Mouse (Mus musculus): ENCODE data around the gene Sec16a. TPM values are rescaled to one million over a fixed set of nuclear protein-coding genes. Genes with fewer than 3 reads are reported as not detected.
A peak's percentile ranks its signal among the peaks of the same experiment; 100 is the strongest.

Sec16a gene
- polyA plus RNA-seq, 1 experiment from 2014 or later, result 23.2 TPM

- 53% methylated on average over 3 of the region's 3 CpGs for WGBS
- Histone ChIP-seq H3K36me3 (ENCODE audit: control insufficient read depth, insufficient read depth, low read length) (peaks cover 19% of the 10 kb centered on the region), H3K4me2 (ENCODE audit: low read depth, low read length) (peak overlapping the region; percentile 73), H3K4me1 (replicated peaks; ENCODE audit: control insufficient read depth, insufficient read depth, low read length) (peaks cover 26% of the 10 kb centered on the region), H3K4me3 (ENCODE audit: low read length) (peak overlapping the region; percentile 98), H3K27ac (ENCODE audit: low read length) (no peak overlapping the region), H3K9ac (ENCODE audit: low read length) (peak overlapping the region; percentile 98; the same call in 1 of the 2 replicates), H3K9me3 (ENCODE audit: control insufficient read depth, low read length) (no peaks in the 10 kb centered on the region), H3K27me3 (ENCODE audit: control insufficient read depth, insufficient read depth, low read depth, low read length) (no peaks in the 10 kb centered on the region)
- ATAC-seq (ENCODE audit: low read depth), result no peak
These were observed 35.7 kb downstream of the Sec16a start for GRCm38 (mm10) chr2:26409362-26409761.

- H3K4me3 ChIP-seq (ENCODE audit: low read length), result peak within 1 kb of the TSS; percentile 98
These were observed 36.3 kb downstream of the Sec16a start, which contains the start of gene Inpp5e for GRCm38 (mm10) chr2:26408515-26409356. TSS of gene Inpp5e (minus strand) at chr2:26409203.

GRCm38 (mm10) chr2:26403306-26403705, 41.7 kb downstream of the Sec16a start:
- WGBS, result 70% methylated on average over 8 of the region's 8 CpGs
- Histone ChIP-seq H3K27ac (ENCODE audit: low read length) (no peak overlapping the region), H3K4me3 (ENCODE audit: low read length) (no peak overlapping the region), H3K36me3 (ENCODE audit: control insufficient read depth, insufficient read depth, low read length) (peaks cover 22% of the 10 kb centered on the region), H3K4me2 (ENCODE audit: low read depth, low read length) (no peak overlapping the region), H3K9ac (ENCODE audit: low read length) (no peak overlapping the region), H3K4me1 (replicated peaks; ENCODE audit: control insufficient read depth, insufficient read depth, low read length) (peaks cover 17% of the 10 kb centered on the region), H3K27me3 (ENCODE audit: control insufficient read depth, insufficient read depth, low read depth, low read length) (no peaks in the 10 kb centered on the region), H3K9me3 (ENCODE audit: control insufficient read depth, low read length) (no peaks in the 10 kb centered on the region)
- no peak for ATAC-seq (ENCODE audit: low read depth)

More at GRCm38 (mm10) chr2:26408515-26409356, 36.3 kb downstream of the Sec16a start, which contains the start of gene Inpp5e:
- ATAC-seq (ENCODE audit: low read depth), result peak; percentile 97
- Histone ChIP-seq H3K4me1 (replicated peaks; ENCODE audit: control insufficient read depth, insufficient read depth, low read length) (peaks cover 26% of the 10 kb centered on the region), H3K36me3 (ENCODE audit: control insufficient read depth, insufficient read depth, low read length) (peaks cover 14% of the 10 kb centered on the region), H3K27ac (ENCODE audit: low read length) (peak within 1 kb of the TSS; percentile 80), H3K4me2 (ENCODE audit: low read depth, low read length) (peak within 1 kb of the TSS; percentile 73), H3K9ac (ENCODE audit: low read length) (peak within 1 kb of the TSS; percentile 98), H3K9me3 (ENCODE audit: control insufficient read depth, low read length) (no peaks in the 10 kb centered on the region), H3K27me3 (ENCODE audit: control insufficient read depth, insufficient read depth, low read depth, low read length) (no peaks in the 10 kb centered on the region)
- WGBS, result under 1% methylated on average over 57 of the region's 57 CpGs

- Histone ChIP-seq H3K4me2 (ENCODE audit: low read depth, low read length) (no peak overlapping the region), H3K27me3 (ENCODE audit: control insufficient read depth, insufficient read depth, low read depth, low read length) (no peaks in the 10 kb centered on the region), H3K4me3 (ENCODE audit: low read length) (no peak overlapping the region), H3K27ac (ENCODE audit: low read length) (no peak overlapping the region), H3K9ac (ENCODE audit: low read length) (no peak overlapping the region), H3K9me3 (ENCODE audit: control insufficient read depth, low read length) (no peaks in the 10 kb centered on the region), H3K4me1 (replicated peaks; ENCODE audit: control insufficient read depth, insufficient read depth, low read length) (peaks cover 7% of the 10 kb centered on the region), H3K36me3 (ENCODE audit: control insufficient read depth, insufficient read depth, low read length) (peaks cover 31% of the 10 kb centered on the region)
- 84% methylated on average over 1 of the region's 1 CpGs for WGBS
- ATAC-seq (ENCODE audit: low read depth), result no peak
These were observed 42.8 kb downstream of the Sec16a start for GRCm38 (mm10) chr2:26402265-26402664.

GRCm38 (mm10) chr2:26401023-26401422, 44.0 kb downstream of the Sec16a start:
- Histone ChIP-seq H3K9me3 (ENCODE audit: control insufficient read depth, low read length) (no peaks in the 10 kb centered on the region), H3K4me2 (ENCODE audit: low read depth, low read length) (no peak overlapping the region), H3K27me3 (ENCODE audit: control insufficient read depth, insufficient read depth, low read depth, low read length) (no peaks in the 10 kb centered on the region), H3K36me3 (ENCODE audit: control insufficient read depth, insufficient read depth, low read length) (peaks cover 43% of the 10 kb centered on the region), H3K27ac (ENCODE audit: low read length) (no peak overlapping the region), H3K4me3 (ENCODE audit: low read length) (no peak overlapping the region), H3K9ac (ENCODE audit: low read length) (no peak overlapping the region), H3K4me1 (replicated peaks; ENCODE audit: control insufficient read depth, insufficient read depth, low read length) (no peaks in the 10 kb centered on the region; the same call in 1 of the 2 replicates)
- 79% methylated on average over 4 of the region's 4 CpGs for WGBS
- ATAC-seq (ENCODE audit: low read depth), result no peak

- no peaks in the 10 kb centered on the region for H3K9me3 ChIP-seq (ENCODE audit: control insufficient read depth, low read length)
- ATAC-seq (ENCODE audit: low read depth), result no peak
- H3K27me3 ChIP-seq (ENCODE audit: control insufficient read depth, insufficient read depth, low read depth, low read length), result no peaks in the 10 kb centered on the region
- H3K4me1 ChIP-seq (replicated peaks; ENCODE audit: control insufficient read depth, insufficient read depth, low read length), result no peaks in the 10 kb centered on the region
- peaks cover 50% of the 10 kb centered on the region for H3K36me3 ChIP-seq (ENCODE audit: control insufficient read depth, insufficient read depth, low read length)
- H3K27ac ChIP-seq (ENCODE audit: low read length), result no peak overlapping the region
- no peak overlapping the region for H3K9ac ChIP-seq (ENCODE audit: low read length)
- WGBS, result 79% methylated on average over 5 of the region's 5 CpGs
- no peak overlapping the region for H3K4me2 ChIP-seq (ENCODE audit: low read depth, low read length)
- no peak overlapping the region for H3K4me3 ChIP-seq (ENCODE audit: low read length)
These were observed 44.7 kb downstream of the Sec16a start for GRCm38 (mm10) chr2:26400296-26400695.

- no peaks in the 10 kb centered on the region for H3K9me3 ChIP-seq (ENCODE audit: control insufficient read depth, low read length)
- H3K4me1 ChIP-seq (replicated peaks; ENCODE audit: control insufficient read depth, insufficient read depth, low read length), result no peaks in the 10 kb centered on the region
- no peak overlapping the region for H3K4me2 ChIP-seq (ENCODE audit: low read depth, low read length)
- H3K9ac ChIP-seq (ENCODE audit: low read length), result no peak overlapping the region
- 66% methylated on average over 5 of the region's 5 CpGs for WGBS
- ATAC-seq (ENCODE audit: low read depth), result 0 out of 2 replicates have a peak, but pooled peaks have one; percentile 12
- H3K27me3 ChIP-seq (ENCODE audit: control insufficient read depth, insufficient read depth, low read depth, low read length), result no peaks in the 10 kb centered on the region
- H3K27ac ChIP-seq (ENCODE audit: low read length), result no peak overlapping the region
- peaks cover 55% of the 10 kb centered on the region for H3K36me3 ChIP-seq (ENCODE audit: control insufficient read depth, insufficient read depth, low read length)
- H3K4me3 ChIP-seq (ENCODE audit: low read length), result no peak overlapping the region
These were observed 45.4 kb downstream of the Sec16a start for GRCm38 (mm10) chr2:26399647-26400046.

- Histone ChIP-seq H3K27me3 (ENCODE audit: control insufficient read depth, insufficient read depth, low read depth, low read length) (no peaks in the 10 kb centered on the region), H3K9me3 (ENCODE audit: control insufficient read depth, low read length) (no peaks in the 10 kb centered on the region), H3K9ac (ENCODE audit: low read length) (no peak overlapping the region), H3K4me3 (ENCODE audit: low read length) (no peak overlapping the region), H3K4me2 (ENCODE audit: low read depth, low read length) (no peak overlapping the region), H3K27ac (ENCODE audit: low read length) (no peak overlapping the region), H3K36me3 (ENCODE audit: control insufficient read depth, insufficient read depth, low read length) (peaks cover 61% of the 10 kb centered on the region), H3K4me1 (replicated peaks; ENCODE audit: control insufficient read depth, insufficient read depth, low read length) (no peaks in the 10 kb centered on the region)
- 78% methylated on average over 8 of the region's 8 CpGs for WGBS
- ATAC-seq (ENCODE audit: low read depth), result no peak
These were observed 46.0 kb downstream of the Sec16a start for GRCm38 (mm10) chr2:26398978-26399377.

- 91% methylated on average over 6 of the region's 6 CpGs for WGBS
- peaks cover 15% of the 10 kb centered on the region for H3K4me1 ChIP-seq (replicated peaks; ENCODE audit: control insufficient read depth, insufficient read depth, low read length)
- no peak overlapping the region for H3K4me2 ChIP-seq (ENCODE audit: low read depth, low read length)
- H3K9ac ChIP-seq (ENCODE audit: low read length), result no peak overlapping the region
- H3K4me3 ChIP-seq (ENCODE audit: low read length), result no peak overlapping the region
- no peak for ATAC-seq (ENCODE audit: low read depth)
- H3K9me3 ChIP-seq (ENCODE audit: control insufficient read depth, low read length), result no peaks in the 10 kb centered on the region
- H3K36me3 ChIP-seq (ENCODE audit: control insufficient read depth, insufficient read depth, low read length), result peaks cover 53% of the 10 kb centered on the region
- H3K27me3 ChIP-seq (ENCODE audit: control insufficient read depth, insufficient read depth, low read depth, low read length), result no peaks in the 10 kb centered on the region
- no peak overlapping the region for H3K27ac ChIP-seq (ENCODE audit: low read length)
These were observed 53.4 kb downstream of the Sec16a start for GRCm38 (mm10) chr2:26391617-26392016.
